Mouse (Mus musculus) G1E-ER4 (cell line): ENCODE data around the gene Cd37. TPM values are rescaled to one million over a fixed set of nuclear protein-coding genes. Genes with fewer than 3 reads are reported as not detected.

ENCODE experiments used
- GATA1 ChIP-seq: IDR thresholded peaks from one replicate; pipeline ENCODE4 v1.8.0; 2012; ENCODE audit warnings: low read length, inconsistent platforms
- polyA plus RNA-seq: library from polyadenylated mRNA; stranded (reverse); fragments of >175 nt; gene quantifications from 2 replicates; pipeline ENCODE4 v1.2.3, GENCODE M21; 2012

The Cd37 gene
- polyA plus RNA-seq, 1 experiment = 96.2 TPM

DNA sequence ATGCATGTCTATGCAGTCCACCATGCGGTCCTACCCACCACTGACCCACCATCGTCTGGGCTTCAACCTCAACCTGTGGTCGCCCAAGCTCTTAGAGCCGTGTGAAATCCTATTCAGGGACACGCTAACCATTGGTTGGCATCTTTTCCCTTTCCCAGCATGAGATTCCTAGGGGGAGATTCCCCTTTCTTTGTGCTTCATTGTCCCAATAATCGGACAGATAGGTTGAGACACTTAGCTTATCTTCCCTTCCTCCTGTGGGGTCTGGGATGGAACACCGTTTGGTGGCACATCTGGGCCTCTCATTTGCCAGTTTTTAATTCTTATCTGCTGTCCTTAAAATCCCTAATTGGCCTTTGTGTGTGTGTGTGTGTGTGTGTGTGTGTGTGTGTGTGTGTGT, 1.2 kb upstream of the Cd37 start:
- no peak for TF ChIP-seq GATA1

DNA sequence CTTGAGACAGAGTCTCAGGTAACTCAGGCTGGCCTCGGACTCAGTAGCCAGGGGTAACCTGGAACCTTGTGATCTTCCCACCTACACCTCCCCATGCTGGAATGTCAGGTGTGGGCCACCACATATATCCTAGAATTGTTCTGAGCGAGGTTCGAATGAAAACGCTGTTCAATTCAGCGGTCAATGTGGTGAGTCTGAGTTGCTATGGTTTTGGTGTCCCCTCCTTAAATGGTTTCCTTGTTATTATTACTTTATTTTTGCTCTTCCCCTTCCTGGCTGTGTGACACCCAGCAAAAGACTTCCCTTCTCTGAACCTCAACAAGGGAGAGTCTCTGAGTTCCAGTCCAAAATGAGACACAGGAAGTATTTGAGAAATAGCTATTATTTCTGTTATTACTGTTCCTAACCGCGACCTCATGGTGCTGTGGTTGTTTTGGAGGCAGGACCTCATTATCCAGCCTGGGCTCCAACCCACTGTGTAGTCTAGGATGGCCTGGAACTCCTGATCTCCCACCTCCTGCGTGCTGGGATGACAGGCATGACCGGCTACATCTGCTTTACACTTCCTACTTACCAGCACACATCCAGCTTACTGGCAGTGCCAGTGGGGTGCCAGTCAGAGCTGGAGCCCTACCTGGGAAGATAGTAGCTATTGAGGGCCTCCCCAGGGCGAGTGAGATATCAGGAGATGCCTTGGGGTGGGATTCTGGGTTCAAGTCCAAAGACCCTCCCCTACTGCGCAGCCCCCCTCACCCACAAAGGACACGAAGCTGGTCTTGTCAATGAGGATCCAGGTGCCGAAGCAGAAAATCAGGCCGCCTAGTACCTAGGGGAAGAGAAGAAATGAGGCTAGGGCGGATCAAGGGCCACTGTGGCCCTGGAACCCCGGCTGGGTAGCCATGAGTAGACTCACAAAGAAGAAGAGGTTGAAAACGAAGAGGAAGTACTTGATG, 892 bp downstream of the Cd37 start:
- TF ChIP-seq GATA1 = no peak

DNA sequence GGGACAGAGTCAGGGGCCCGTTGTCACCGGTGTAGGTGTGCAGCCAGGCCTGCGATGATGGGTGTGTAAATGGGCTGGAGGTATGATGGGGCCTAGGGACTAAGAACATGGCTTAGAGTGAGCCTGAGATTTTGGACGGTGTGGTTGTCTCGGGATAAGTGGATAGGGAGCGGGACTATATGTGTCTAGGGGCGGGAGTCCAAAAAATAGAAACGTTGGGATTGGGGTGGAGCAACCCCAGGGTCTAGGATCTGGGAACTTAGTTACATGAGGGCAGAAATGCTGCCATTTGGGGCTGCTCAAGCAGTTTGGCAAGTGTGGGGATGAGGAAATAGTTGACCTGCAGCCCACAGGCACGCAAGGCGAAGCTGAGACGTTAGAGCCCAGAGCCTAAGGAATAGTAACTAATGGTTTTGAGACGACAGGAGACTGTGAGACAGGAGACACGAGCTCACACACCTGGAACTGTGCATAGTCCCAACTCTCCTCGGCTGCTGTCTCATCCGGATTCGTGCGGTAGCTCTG, 3.2 kb downstream of the Cd37 start:
- no peak for TF ChIP-seq GATA1

DNA sequence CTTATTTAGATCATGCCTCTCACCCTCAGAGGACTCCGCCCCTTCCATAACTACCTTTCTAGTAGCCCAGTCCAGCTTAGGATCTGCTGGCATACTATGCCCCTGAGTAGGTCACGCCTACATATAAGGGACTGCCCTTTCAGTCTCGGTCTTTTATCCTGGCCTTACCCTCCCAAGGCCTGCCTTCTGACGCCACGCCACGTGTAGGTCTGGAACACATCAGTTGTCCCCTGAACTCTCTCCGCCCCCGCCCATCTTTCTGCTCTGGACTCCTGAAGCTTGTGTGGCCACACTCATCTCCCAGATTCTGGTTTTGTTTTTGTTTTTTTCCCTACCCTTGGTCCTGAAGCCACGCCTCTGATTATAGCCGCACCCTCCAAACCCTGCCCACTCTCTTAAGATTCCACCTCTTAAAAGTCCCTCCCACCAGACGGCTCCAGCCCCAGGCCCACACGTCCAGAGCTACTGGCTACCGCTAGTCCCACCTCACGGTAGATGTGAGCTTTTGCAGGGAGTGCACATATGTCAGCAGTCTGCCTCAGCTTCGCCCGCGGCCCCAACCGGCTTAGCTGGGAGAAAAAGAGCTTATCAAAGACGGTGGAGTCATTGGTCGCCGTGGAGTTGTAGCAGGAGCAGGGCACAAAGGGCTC, 3.9 kb downstream of the Cd37 start:
- no peak for TF ChIP-seq GATA1

DNA sequence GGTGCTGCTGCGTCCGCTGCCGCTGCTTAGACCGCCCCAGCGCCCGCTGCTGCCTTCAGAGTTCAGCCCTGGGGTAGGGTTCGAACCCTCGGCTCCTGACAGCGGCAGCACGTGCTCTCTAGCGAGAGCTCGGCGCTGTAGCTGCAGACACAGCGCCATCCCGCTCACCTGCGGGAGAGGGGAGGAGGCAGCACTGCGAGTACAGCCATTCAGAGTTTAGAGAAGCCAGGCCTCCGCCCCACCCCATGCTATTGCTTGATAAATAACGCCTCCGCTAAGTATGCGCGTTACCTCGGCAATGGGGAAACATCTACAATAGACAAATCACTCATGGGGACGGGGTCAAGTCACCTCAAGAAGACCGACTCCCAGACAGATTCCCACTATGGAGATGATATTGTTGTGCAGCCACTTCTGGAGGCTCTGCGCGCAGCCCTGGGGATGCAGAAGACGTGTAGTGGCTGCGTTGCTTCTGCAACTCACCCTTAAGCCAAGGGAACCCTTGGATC, 4.5 kb downstream of the Cd37 start:
- TF ChIP-seq GATA1 = no peak

DNA sequence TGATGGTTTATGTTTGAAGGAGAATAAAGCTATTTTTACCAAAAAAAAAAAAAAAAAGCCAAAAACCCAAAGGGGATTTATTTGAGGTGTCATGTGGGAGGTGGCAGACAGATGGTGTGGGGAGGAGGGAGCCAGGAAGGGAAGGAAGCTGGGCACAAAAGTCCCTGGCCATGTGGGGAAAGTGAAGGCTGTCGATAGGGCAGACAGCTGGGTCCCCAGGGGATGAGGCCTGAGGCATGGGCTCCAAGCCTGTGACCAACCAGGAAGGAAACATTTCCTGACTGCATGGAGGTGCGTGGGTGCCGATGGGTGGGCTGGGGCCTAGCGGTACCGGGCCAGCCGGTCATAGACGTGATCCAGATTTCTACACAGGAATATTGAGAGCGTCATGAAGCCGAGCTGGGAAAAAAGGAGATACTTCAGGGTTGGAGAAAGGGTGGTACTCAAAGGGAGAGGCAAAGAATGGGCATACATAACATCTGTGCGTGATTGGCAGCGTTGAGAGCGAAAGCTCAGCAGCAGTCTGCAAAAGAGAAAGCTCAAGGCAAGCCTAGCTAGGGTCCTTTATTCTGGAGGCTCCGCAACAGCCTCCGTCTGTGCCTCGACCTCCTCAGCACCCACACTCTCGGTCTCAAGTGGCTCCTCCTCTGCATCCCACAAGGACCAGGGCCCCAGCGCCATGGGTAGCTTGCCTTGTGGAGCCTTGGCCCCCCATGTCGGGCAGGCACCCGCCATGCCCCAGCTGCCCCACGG, 5.2 kb downstream of the Cd37 start:
- TF ChIP-seq GATA1 = no peak

DNA sequence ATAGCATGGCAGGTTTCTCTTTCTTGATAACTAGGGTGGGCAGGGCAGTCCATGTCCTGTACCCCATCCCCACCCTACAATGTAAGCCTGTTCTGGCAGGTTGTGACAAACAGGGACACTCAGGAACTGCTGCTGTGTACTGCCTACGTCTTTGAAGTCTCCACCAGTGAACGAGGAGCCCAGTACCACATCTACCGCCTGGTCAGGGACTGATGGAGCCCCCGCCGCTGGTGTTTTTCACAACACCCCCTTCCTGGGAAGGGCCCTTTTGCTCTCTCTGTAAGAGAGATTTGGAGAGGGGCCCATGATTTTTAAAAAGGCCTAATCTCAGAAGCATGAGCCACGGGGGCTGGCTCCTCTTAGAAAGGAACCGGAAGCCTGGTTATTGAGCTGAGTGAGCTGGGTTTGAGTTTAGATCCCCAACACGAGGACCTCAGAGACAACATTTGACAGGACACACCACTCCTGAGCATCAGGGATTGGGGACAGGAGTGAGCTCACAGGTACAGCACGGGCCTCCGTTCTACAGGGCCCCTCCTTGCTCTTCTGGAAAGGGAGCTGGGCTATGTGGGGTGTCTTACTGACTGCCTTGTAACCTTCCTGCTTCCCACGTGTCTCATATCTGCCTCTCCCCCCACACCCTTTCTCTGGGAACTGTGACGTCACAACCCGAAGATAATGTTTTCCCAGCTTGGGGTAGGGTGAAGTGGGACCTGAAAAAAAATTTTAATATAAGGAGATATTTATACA, 6.0 kb downstream of the Cd37 start:
- no peak for TF ChIP-seq GATA1

DNA sequence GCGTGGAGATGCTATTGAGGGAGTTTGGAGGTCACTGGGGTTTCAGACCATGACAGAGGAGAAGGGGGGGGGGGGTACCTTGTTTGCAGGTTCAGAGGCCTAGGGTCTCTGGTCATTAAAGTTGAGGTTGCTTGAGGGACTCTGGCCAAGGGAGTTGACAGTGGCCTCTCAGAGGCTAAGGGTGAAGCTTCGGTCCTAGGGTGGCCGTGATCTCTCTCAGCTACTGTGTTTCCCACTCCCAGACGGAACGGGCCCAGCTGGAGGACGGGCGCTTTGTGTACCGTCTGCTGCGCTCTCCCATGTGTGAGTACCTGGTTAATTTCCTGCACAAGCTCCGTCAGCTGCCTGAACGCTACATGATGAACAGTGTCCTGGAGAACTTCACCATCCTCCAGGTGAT, 7.0 kb downstream of the Cd37 start:
- no peak for TF ChIP-seq GATA1

DNA sequence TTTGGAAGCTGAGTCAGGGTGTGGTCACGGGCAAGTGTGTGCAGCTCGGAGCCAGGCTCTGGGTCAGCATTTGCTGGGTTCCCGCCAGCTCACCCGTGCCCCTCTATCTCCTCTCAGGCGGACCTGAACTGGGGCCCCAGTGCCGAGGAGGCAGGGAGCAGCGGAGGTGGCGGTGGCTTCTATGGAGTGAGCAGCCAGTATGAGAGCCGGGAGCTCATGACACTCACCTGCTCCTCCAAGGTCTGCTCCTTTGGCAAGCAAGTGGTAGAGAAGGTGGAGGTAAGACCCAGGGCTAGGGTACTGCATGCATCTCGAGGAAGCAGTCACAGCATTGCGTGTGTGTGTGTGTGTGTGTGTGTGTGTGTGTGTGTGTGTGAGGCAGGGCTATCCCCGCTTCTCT, 7.7 kb downstream of the Cd37 start:
- no peak for TF ChIP-seq GATA1

DNA sequence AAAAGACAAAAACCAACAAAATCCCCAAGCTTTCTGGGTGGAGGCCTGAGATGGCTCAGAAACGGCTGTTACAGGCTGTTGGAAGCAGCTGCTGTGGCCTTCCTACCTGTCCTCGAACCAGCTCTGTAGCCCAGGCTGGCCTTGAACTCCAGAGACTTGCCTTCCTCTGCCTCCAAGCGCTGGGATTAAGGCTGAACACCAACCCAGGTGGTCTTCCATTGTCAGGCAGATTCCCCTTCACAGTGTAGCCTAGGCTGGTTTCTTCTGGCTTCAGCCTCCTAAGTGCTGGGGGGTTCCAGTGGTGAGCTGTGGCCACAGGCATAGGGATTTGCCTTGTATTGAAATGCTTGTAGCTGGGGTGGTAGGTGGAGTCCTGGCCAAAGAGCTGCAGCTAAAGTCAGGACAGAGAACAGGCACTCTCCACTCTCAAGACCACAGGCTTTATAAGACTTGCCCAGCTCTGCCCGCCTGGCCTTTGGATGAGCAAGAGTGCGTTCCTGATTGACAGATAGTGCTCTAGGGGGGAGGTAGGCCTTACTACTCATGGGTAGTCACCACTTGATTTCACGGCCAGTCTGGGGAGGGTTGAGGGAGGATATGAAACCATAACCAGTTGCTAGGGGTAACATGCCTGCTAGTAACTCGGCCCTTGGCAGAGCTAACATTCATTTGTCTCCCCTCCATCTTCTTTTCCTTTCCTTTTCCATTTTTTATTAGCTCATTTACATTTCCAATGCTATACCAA, 9.3 kb downstream of the Cd37 start:
- TF ChIP-seq GATA1 = no peak

DNA sequence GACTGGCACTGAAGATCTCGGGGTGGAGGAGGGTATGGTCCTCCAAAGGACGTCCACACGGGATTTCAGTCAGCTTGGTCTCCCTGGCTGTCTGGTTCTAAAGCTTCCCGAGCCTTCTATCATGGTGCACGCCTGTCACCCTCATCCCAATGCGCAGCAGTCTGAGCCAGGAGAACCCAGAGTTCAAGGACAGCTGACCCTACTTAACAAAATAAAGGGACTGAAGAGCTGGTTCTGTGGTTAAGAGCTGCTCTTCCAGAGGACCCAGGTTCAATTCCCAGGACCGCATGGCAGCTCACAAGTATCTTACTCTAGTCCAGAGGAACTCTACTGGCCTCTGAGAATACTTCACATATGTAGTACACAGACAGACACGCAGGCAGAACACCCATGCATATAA, 9.9 kb downstream of the Cd37 start:
- TF ChIP-seq GATA1 = no peak

DNA sequence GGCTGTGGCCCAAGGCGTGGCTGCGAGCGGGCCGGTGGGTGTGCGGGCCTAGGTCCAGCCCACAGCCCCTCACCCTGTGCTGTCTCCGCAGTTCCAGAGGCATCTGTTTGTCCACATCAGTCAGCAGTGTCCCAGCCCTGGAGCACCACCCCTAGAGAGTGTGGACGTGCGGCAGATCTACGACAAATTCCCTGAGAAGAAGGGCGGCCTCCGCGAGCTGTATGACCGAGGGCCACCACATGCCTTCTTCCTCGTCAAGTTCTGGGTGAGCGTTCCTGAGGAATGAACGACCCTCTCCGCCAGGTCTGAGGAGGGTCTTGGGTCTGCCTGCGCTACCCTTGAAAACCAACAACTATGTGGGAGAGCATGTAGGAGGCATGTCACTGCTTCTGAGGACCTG, 10.4 kb downstream of the Cd37 start:
- no peak for TF ChIP-seq GATA1

DNA sequence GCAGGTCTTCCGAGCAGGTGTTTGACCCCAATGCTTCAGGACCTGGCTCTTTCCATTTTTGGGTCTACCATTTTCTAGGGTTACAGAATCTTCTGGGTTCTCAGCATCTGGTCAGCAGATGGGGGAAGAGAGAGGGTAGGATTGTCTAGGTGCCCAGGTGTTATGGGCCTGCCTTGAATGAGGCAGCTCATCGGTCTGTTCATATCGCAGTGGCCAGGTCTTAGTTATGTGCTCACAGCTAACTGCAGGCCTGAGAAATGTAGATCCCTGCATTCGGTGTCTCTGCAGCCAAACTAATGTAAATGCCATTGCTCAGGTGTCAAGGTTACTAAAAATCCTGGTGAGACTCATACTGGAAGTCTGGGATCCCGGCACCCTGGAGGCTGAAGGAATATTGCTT, 12.5 kb downstream of the Cd37 start:
- TF ChIP-seq GATA1 = no peak

DNA sequence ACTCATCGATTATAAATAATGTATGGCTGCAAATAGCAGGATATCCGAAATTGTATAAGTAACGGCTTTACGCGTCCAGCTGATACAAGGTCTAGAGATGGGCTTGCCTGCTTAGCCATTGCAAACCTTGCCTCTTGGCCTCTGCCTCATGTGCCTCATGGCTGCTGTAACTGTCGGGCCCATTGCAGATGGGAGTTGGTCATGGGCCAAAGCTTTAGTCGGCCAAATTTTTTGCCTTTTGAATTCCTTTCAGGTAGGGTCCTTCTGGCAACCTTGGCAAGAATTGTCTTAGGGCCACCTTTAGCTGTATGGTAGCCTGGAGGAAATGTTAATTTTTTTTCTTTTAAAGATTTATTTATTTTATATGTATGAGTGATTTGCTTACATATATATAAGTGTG, 14.1 kb downstream of the Cd37 start:
- TF ChIP-seq GATA1 = no peak

DNA sequence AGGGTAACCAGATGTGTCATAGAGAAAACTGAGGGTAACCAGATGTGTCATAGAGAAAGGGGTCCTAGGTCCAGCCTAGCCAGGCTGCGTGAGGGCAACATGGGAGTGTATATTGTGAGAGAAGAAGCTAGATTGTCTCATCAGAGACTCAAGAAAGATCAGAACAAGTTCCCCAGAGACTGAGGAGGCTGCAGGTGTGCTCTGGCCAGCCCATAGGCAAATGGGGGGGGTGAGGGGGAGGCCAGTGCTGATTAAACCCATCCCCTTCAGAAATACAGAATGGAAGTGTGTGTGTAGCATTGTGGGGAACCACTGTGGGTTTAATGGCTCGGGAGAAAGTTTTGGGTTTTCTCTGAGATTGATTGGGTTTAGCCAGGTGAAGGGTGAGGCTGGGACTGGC, 17.2 kb downstream of the Cd37 start:
- TF ChIP-seq GATA1 = no peak
